Mouse (Mus musculus) fibroblast of lung, adult 2 months (primary cell): ENCODE measurements at regions not wholly inside any gene's neighbourhood (a gene's known extent, or its start where the extent isn't known, plus 50 kb on each side); places are given as distances from the start of the nearest gene placed in this dataset.
A peak's percentile ranks its signal among the peaks of the same experiment; 100 is the strongest.

Experiments
- DNase-seq: peaks from one replicate; pipeline ENCODE4 v3.0.0-alpha.2; 2011; ENCODE audit warnings: low read depth

DNA sequence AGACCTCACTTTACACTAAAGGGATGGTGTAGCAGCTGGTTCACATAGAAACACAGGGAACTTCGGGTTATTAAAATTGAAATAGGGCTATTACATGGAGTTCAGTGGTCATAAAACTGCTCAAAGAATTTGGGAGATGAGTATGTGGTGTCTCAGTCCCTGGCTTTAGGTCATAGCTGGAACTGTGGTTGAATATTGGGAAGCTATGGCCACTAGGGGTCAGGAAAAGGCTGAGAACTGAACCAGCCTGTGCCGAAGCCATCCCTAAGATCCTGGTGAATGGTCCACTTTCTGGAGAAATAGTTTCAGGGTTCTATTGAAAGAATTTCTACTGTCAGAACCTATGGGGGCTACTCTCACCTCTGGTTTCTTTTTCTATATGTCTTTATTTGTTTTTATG, 229.0 kb downstream of the Ankrd50 start:
- DNase-seq = peak; percentile 38

DNA sequence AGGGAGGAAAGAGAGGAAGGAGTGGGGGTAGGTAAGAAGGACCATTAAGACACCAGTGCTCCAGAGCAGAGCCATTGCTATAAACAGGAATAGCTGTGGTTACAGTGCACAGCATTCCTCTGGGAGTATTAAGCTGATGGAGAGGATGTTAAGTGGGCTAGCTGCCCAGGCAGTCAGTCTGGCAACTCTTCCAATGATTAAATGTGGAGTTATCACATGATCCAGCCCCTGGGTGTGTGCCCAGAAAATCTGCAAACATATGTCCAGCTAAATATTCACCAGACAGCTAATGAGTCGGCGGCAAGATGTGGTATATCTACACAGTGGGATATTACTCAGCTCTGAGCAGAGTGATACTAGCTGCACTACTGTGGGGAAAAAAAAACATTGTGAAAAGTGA, 229.7 kb downstream of the Ankrd50 start:
- DNase-seq = peak; percentile 96

DNA sequence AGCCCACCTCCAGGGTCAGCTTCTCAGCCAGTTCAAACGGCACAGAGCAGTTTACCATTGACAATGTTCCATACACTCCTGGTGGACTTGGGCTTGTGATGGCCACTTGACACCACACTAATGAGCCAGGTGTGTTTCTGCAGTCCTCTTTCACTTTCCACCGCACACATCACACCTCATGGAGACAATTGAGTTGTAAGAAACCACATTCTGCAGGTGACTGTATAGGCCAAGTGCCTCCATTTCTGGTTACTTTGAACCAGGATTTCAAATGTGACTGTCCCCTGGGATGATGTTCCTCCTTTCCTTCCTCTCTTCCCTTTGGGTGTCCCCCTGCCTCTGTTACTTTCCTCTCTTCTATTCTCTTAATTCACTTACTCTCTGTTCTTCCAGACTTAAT, 233.1 kb downstream of the Ankrd50 start:
- no peak for DNase-seq

DNA sequence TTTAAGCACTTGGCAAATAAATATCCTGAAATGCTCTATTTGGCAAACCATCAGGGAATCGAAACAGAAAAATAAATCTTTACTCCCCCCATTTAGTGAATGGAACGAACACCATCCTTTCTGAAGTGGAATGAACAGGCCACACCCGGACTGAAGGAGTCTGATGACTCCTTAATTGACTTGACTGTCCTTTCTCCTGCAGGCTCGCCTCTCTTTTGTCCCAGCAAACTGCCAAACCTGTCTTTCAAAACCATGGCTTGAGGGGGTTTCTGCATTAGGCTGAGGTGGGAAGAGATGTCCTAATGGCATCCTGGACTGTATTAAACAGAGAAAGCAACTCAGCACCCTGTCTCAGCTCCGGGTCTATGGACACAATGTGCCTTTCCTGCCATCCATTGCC, 234.1 kb downstream of the Ankrd50 start:
- DNase-seq = no peak

DNA sequence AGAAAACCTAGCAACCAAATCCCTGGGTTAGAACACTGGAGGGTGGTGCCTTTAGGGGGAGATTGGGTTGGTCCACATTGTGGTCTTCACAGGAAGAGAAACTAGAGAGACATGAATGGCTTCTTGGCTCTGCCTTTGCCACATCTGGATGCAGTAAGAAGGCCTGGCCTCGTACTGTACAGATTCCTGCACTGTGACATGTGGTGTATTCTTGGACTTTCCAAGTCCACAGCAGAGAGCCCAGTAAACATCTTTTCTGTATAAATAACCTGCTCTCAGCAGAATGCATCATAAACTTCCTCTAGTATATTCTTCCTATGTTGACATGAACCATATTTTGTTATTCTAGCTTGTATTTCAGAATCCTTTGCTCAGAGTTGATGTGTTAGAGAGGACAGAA, 235.7 kb downstream of the Ankrd50 start:
- DNase-seq = no peak

- DNase-seq = peak; percentile 50
Observed at GRCm38 (mm10) chr3:38246439-38246838, 238.2 kb downstream of the Ankrd50 start.

DNA sequence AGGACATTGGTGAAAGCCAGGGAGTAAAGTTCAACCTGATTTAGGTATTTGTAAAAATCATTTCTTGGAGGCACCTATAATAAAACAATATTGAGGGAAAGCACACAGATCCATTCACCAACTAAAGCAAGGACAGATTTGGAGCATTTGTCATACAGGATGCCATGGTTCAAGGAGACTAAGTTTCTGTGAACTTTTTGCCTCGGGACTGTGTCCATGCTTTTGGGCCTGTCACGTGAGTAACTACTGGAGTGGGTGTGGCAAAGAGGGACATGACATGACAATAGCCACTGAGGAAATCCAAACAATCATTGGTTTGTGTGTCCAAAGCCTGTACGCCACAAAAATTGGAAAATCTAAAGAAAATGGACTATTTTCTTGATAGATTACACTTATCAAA, 241.4 kb downstream of the Ankrd50 start:
- DNase-seq = no peak

DNA sequence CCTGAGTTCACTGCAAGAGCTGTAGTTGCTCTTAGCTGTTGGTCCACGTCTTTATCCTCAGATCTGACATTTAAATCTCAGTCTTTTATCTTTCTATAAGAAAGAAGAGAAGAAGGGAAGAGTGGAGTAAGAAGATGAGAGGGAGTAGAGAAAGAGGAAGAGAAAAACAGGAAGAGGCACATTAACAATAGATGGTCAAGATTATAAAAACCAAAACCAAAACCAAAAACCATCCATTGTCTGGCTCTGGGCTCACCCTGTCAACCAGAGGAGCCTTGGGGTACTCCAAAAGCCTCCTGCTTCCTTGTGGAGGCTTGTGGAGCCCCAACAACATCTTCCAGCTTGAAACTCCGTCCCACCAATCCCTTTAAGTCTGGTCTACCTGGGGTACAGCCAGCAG, 247.0 kb downstream of the Ankrd50 start:
- DNase-seq = no peak

DNA sequence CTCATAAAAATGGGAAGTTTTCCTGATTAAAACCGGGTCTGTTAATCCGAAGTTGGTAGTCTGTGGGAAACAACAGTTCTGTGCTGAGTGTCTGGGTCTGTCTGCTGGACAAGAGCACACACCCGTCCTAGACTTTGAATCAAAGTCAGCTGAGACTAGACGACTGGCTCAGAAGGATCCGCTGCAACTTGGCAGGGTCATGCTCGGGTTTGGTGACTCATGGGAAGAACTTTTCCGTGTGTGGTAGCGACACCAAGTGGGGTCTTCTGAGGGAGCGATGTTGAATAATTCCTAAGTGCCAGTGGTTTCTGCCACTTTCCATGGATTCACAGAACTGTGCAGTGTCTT, 248.9 kb downstream of the Ankrd50 start:
- DNase-seq = peak; percentile 92

GRCm38 (mm10) chr3:38235033-38235735, 249.5 kb downstream of the Ankrd50 start:
- DNase-seq = peak; percentile 29

DNA sequence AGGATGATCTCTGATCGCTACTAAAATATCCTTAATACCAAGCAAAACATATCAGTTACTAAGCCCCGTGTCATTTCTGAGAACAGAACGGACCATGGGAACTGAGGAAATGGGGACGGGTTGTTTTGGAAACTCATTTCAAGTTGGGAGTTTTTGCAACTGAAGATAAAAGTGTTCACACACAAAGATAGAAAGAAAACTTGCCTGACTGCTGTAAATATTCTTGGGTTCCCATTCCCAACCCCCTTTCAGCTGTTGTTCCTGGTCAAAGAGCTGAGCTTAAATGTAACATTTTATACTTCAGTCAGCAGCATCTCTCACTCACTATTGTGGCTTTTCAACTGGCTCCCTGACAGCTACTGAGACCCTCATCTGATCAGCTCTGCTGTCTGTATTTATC, 250.1 kb downstream of the Ankrd50 start:
- peak; percentile 43 for DNase-seq

GRCm38 (mm10) chr3:38234006-38234405, 250.6 kb downstream of the Ankrd50 start:
- DNase-seq = peak; percentile 37

GRCm38 (mm10) chr3:38233091-38233490, 251.6 kb downstream of the Ankrd50 start:
- DNase-seq = no peak

DNA sequence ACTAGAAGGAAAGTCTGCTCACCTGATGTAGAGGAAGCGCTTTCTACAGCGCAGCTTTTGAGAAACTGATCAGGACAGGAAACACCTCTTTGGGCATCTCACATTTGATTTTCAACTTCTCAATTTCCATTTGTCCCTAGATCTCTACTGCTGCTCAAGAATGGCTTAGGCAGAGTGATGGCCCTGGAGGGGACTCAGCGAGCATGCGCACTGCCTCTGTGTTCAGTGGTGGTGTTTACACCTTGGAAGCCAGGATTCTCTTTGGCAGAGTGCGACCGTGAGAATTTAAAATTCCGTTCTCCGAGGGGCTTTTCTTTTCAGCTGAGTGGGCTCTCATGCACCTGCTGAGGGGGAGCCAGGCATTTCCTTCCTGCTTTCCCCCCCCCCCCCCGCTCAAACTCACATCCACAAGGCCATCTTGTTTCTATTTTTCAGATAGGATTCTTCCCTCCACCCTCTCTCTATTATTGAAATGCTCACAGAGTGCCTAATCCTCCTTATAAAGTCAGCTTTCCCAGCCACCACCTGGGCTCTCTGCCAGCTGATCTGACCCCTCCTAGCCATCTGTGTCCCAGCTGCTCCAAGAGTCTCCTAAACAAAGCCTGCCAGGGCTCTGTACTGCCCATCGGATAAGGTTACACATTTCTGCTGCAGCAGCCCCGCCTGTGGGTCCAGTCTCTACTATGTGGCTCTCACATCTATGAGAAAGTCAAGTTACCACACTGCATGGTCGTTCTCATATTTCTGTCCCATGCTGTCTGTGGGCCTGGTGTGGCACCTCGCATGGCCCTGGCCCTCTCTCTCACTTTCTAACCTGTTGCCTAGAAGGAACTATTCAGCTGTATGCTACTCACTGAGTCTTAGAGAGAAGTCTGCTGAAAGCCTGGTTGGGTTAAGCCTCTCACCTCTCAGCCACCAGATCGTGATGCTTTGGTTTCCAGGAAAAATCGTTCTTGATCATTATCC, 252.2 kb downstream of the Ankrd50 start:
- peak; percentile 71 for DNase-seq

DNA sequence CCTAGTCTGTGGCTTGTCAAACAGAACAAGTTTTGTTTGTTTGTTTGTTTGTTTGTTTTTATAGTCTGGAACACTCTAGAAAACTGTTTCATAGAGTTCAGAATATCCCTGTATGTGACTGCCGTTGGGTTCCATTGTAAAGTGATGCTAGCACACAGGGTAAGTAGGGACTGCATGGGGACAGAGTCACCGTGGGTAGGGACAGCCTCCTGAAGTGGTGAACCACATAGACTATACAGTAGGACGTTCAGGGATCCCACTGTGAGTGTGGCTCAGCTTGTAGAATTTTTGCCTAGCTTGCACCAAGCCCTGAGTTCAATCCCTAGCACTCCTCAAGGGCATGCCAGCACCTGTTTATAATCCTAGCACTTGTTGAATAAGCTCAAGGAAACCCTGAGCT, 253.1 kb downstream of the Ankrd50 start:
- DNase-seq = no peak

DNA sequence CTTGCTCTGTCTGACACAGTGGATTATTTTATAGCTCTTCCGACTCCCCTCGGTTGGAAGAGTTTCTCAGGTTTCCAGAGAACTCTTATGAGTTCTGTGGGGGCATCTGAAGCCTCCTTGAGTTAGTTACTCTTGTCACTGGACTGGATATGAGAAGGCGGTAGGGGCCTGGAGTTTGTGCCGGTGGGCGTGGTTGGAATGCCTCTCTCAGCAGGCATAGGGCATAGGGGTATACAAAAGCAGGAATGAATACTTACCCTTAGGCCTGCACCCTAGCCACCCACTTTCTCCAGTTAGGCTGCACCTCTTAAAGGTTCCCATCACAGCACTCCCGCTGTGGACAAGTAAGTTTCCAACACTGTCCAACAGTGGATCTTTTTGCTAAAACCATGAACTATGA, 253.8 kb downstream of the Ankrd50 start:
- DNase-seq = no peak

DNA sequence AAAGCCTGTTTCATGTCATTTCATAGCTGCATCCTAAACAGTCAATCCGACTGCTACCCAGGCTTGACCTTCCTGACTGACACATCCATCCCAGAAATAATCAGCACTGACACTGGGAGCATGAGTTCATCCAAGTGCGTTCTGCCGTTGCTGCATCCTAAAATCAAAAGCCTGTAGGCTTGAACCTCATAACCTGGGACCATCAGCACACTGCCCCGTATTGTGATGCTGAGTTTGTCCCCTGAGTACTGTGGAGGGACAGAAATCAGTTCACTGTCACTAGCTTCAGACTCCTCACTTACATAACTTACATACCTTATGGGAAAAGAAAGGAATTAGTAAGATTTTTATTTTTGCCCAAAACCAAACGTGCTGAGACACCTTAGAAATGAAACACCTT, 255.0 kb downstream of the Ankrd50 start:
- DNase-seq = no peak

DNA sequence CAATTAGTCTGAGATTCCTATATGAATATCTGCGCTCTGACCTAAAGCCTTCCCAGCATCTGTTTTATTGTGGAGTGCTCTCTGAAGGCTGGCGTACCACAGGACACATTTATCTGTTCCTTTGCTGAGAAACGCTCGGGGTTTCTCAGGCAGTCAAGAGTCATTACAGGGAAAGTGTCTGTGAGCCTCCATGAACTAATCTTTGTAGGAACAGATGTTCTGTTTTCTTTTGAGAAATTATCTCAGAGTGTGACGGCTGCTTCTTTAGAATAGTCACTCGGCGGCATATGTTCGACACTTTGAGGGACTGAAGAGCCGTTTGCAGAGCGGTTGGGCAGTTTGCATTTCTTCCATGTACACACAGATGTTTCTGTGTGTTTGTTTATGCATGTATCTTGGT, 255.6 kb downstream of the Ankrd50 start:
- no peak for DNase-seq

- DNase-seq = no peak
Observed at GRCm38 (mm10) chr3:38227596-38227995, 257.0 kb downstream of the Ankrd50 start.

GRCm38 (mm10) chr3:38227121-38227520, 257.5 kb downstream of the Ankrd50 start:
- no peak for DNase-seq

DNA sequence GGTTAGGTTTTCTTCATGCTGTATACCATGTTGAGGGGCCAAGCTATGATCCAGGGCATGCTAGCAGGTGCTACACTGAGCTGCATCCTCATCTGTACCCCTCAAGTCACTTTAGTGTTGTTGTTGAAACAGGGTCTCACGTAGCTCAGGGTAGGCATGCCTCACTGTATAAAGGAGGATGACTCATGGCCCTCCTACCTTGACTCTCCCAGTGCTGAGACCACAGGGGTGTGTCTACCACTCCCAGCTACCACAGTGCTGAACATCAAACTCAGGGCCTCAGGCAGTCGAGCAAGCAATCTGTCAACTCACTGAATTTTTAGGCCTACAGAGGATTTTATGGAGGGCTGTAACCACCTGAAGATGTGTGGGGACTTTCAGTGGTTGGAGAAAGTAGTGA, 258.5 kb downstream of the Ankrd50 start:
- no peak for DNase-seq

- no peak for DNase-seq
Observed at GRCm38 (mm10) chr3:38221834-38222215, 262.8 kb downstream of the Ankrd50 start.
